Mouse (Mus musculus): ENCODE data around the gene Jam2. TPM values are rescaled to one million over a fixed set of nuclear protein-coding genes. Genes with fewer than 3 reads are reported as not detected.

The Jam2 gene
- polyA plus RNA-seq, 1 experiment from 2014 or later: 27.2 TPM

DNA sequence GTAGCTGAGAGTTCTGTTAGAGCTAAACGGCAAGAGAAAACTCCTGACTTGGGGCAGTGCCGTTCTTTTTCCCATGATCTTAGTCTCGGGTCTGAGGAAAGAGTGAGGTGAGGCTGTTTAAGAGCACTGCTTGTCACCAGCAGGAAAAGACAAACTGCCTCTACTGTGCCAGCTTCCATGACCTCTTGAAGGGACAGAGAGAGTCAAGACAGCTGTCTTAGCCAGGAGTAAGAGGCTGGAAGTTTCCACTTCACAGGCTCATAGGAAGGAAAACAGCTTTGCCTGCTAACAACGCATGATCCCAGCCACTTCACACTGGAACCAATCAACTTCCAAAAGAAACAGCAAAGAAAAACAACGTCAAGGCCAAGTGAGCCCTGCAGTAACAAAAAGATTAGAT, 57.8 kb downstream of the Jam2 start:
- Histone ChIP-seq H3K36me3 (peaks cover 50% of the 10 kb centered on the region), H3K27ac (no peak overlapping the region), H3K9me3 (no peaks in the 10 kb centered on the region), H3K4me2 (no peak overlapping the region), H3K9ac (no peak overlapping the region; the same call in 1 of the 2 replicates), H3K4me1 (replicated peaks) (peaks cover 22% of the 10 kb centered on the region), H3K4me3 (no peak overlapping the region), H3K27me3 (no peaks in the 10 kb centered on the region)
- WGBS: 89% methylated on average over 5 of the region's 5 CpGs
- ATAC-seq (ENCODE audit: low FRiP score): no peak

DNA sequence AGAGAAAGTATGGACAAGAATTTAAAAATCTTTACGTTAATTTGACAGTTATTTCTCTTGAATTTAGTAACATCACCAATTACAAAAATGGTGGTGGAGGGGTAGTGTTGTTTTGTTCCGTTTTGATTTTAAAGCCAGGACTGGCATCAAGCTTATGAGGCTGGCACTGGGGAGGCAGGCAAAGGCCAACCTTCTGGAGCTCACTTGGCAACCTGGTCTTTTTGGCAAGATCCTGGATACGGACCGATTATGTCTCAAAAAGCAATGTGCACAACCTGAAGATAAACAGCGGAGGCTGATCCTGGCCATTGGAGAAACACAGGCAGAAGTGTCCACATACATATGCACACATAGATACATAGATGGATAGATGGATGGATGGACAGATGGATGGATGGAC, 58.8 kb downstream of the Jam2 start:
- no peak overlapping the region for H3K4me2 ChIP-seq
- no peak overlapping the region for H3K27ac ChIP-seq
- 97% methylated on average over 5 of the region's 5 CpGs for WGBS
- no peaks in the 10 kb centered on the region for H3K27me3 ChIP-seq
- H3K9ac ChIP-seq: no peak overlapping the region
- H3K36me3 ChIP-seq: peaks cover 39% of the 10 kb centered on the region
- H3K4me3 ChIP-seq: no peak overlapping the region
- no peaks in the 10 kb centered on the region for H3K9me3 ChIP-seq
- no peak for ATAC-seq (ENCODE audit: low FRiP score)
- H3K4me1 ChIP-seq (replicated peaks): peaks cover 31% of the 10 kb centered on the region

DNA sequence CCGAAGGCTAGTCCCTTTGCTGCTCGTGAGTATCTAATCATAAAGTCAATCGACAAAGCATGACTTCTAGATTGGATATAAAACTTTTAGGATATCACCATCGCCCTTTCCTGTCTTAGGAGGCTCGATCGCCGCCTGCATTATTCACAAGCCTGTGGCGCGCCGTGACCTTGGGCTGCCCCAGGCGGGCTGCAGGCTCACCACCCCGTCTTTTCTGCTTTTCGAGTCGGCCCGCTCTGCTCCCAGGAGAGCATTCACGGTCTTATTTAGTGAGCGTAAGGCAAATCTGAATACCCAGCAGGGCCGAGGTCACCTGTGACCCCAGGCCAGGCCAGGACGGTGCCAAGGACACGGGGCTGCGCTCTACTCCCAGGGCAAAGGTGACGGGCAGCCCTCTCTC, 60.4 kb downstream of the Jam2 start:
- peaks cover 28% of the 10 kb centered on the region for H3K36me3 ChIP-seq
- H3K27me3 ChIP-seq: no peaks in the 10 kb centered on the region
- peak overlapping the region; percentile 80 for H3K4me2 ChIP-seq
- no peaks in the 10 kb centered on the region for H3K9me3 ChIP-seq
- under 1% methylated on average over 22 of the region's 22 CpGs for WGBS
- no peak; the same call in 1 of the 2 replicates for ATAC-seq (ENCODE audit: low FRiP score)
- H3K27ac ChIP-seq: peak overlapping the region; percentile 98
- H3K4me3 ChIP-seq: peak overlapping the region; percentile 96
- peak overlapping the region; percentile 96 for H3K9ac ChIP-seq
- peaks cover 31% of the 10 kb centered on the region for H3K4me1 ChIP-seq (replicated peaks)

DNA sequence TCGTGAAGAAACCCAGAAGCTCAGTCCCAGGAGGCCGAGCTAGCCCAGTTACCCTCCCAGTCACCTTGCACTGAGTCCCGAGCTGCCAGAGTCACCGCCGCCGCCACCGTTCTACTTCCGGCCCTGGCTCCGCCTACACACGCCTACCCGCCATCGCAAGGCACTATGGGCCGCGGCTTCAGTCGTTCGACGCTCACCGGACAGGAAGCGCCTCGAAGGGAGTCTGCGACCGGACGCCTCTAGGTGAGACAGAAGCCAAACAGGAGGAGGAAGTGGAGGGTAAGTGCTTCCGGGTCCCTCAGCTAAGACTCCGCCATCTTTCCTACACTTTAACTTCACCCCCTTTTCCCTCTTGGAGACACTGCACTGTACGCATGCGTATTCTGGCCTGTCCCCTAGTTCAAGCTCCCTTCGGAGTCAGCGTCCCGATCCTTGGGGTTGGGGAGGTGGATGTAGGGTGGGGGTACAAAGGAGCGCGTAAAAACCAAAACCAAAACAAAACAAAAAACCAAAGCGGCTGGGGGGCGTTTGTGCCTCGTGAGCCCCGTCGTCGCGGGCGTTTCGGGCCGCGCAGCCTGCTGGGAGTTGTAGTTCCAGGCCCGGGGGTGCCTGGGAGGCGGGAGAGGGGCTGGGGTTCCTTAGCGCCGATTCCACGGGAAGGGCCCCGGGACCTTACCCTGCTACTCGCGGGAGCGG, 61.0 kb downstream of the Jam2 start, which contains the start of gene Gabpa:
Gene Gabpa, plus strand, starts transcription at position 181 of the 696 bp plus-strand sequence.
- no peaks in the 10 kb centered on the region for H3K9me3 ChIP-seq
- H3K9ac ChIP-seq: peak within 1 kb of the TSS; percentile 96
- peaks cover 31% of the 10 kb centered on the region for H3K4me1 ChIP-seq (replicated peaks)
- ATAC-seq (ENCODE audit: low FRiP score): peak; percentile 96
- H3K27me3 ChIP-seq: no peaks in the 10 kb centered on the region
- peaks cover 25% of the 10 kb centered on the region for H3K36me3 ChIP-seq
- peak within 1 kb of the TSS; percentile 98 for H3K27ac ChIP-seq
- peak within 1 kb of the TSS; percentile 96 for H3K4me3 ChIP-seq
- H3K4me2 ChIP-seq: peak within 1 kb of the TSS; percentile 80
- under 1% methylated on average over 52 of the region's 52 CpGs for WGBS

DNA sequence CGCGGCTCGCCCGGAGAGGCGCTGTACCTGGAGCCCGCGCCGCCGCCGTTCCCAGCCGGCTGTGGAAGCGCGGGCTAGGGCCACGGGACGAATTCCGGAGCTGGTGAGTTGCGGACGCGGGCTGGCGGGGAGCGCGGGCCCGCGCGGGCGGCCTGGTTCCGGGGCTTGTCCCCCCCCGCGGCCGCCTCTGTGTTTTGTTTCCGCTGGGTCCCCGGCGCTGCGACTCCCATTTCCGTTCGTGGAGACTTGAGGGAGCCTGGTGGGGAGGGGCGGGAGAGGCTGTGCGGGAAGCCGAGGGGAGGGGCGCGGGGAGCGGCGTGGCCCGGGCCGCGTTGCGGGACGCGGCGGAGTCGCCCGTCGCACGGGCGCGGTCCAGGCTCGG, 61.5 kb downstream of the Jam2 start, which contains the start of gene Atp5j:
Gene Atp5j, minus strand, starts transcription at position 185 of the 382 bp plus-strand sequence.
- Histone ChIP-seq H3K4me1 (replicated peaks) (peaks cover 31% of the 10 kb centered on the region), H3K4me2 (peak within 1 kb of the TSS; percentile 80), H3K36me3 (peaks cover 22% of the 10 kb centered on the region), H3K27me3 (no peaks in the 10 kb centered on the region), H3K9ac (peak within 1 kb of the TSS; percentile 96), H3K27ac (peak within 1 kb of the TSS; percentile 98), H3K9me3 (no peaks in the 10 kb centered on the region), H3K4me3 (peak within 1 kb of the TSS; percentile 96)
- ATAC-seq (ENCODE audit: low FRiP score): peak; percentile 84
- under 1% methylated on average over 49 of the region's 57 CpGs for WGBS

DNA sequence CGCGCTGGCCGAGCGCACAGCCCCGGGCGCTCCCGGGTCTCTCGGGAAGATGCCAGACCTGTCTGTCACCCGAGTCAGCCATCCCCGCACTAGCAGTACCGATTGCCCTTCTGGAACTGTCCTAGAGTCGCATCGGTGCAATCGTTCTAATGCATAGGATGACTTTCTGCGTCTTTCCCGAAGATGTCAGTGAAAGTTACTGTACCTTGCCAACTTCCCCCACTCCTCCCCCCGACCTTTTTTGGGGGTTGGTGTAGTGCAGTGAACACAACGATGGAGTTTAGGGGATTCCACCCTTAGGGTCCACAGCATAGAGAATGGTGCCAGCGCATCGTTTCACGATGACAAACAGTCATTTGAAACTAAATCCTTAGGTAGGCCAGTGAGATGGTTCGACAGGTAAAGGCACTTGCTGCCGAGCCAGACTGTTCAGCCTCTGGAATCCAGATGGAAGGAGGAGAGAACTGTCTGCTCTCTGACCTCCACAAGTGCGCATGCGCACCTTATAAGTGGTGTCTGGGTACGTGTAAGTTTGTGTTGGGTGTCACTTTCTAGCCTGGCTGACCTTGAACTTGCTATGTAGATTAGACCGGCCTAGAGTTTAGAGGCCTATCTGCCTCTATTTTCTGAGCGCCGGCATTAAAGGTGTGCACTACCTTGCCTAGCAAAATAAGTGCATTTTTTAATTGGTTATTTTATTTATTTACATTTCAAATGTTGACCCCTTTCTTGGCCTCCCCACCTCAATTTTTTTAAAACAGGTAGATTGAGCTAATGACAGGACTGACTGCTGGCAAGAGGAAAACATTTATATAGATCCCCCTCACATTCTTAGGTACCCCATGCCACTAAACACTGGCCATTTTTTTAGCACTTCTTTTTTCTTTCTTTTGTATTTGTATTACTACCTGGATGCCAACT, 62.2 kb downstream of the Jam2 start:
- peak overlapping the region; percentile 96 for H3K9ac ChIP-seq
- WGBS: 8% methylated on average over 29 of the region's 29 CpGs
- peak overlapping the region; percentile 96 for H3K4me3 ChIP-seq
- peaks cover 19% of the 10 kb centered on the region for H3K36me3 ChIP-seq
- peak; percentile 16; the same call in 1 of the 2 replicates for ATAC-seq (ENCODE audit: low FRiP score)
- H3K27me3 ChIP-seq: no peaks in the 10 kb centered on the region
- H3K4me1 ChIP-seq (replicated peaks): peaks cover 31% of the 10 kb centered on the region
- peak overlapping the region; percentile 98 for H3K27ac ChIP-seq
- no peaks in the 10 kb centered on the region for H3K9me3 ChIP-seq
- peak overlapping the region; percentile 80 for H3K4me2 ChIP-seq

DNA sequence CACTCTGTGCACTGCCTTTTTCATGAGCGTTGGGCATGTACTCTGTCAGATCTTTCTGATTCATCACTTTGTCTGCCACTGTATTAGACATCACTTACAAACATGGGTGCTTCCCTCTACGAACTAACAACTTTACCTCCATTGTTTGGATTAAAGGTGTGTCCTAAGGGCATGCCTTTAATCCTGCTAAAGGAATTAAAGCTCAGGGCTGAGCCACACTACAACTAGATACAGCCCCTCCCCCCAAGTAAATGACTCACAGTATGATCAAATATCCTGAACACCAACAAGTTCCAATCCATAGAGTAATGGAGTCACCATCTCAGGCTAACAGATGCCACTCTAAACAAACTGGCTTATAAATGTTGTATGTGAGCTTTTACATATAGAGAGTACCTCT, 64.7 kb downstream of the Jam2 start:
- Histone ChIP-seq H3K27me3 (no peaks in the 10 kb centered on the region), H3K9me3 (no peaks in the 10 kb centered on the region), H3K4me2 (no peak overlapping the region), H3K4me3 (no peak overlapping the region), H3K4me1 (replicated peaks) (peaks cover 24% of the 10 kb centered on the region), H3K36me3 (peaks cover 18% of the 10 kb centered on the region), H3K27ac (no peak overlapping the region), H3K9ac (no peak overlapping the region)
- ATAC-seq (ENCODE audit: low FRiP score): no peak
- 88% methylated on average over 2 of the region's 2 CpGs for WGBS

DNA sequence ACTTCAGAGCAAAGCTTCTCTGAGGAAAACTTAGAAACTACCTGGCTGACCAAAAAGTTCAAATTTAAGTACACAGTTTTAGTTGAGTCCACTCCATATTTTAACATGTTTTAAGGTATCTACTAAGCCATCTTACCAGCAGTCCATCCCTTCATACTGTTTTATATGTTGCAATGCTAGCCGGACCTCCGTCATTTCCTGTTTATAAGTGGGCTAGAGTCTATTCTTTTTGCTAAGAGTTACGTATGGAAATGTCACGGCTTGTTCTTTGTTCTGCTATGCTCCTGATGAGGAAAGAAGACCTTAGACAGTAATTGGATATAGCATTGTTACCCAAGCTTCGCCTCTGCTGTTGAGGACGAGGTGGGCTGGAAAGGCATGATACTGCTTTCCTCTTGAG, 79.6 kb downstream of the Jam2 start:
- no peaks in the 10 kb centered on the region for H3K9me3 ChIP-seq
- H3K27ac ChIP-seq: no peak overlapping the region
- H3K27me3 ChIP-seq: no peaks in the 10 kb centered on the region
- H3K9ac ChIP-seq: no peak overlapping the region
- H3K4me2 ChIP-seq: no peak overlapping the region
- 94% methylated on average over 6 of the region's 6 CpGs for WGBS
- no peak for ATAC-seq (ENCODE audit: low FRiP score)
- H3K4me3 ChIP-seq: no peak overlapping the region
- peaks cover 76% of the 10 kb centered on the region for H3K36me3 ChIP-seq
- H3K4me1 ChIP-seq (replicated peaks): no peaks in the 10 kb centered on the region

DNA sequence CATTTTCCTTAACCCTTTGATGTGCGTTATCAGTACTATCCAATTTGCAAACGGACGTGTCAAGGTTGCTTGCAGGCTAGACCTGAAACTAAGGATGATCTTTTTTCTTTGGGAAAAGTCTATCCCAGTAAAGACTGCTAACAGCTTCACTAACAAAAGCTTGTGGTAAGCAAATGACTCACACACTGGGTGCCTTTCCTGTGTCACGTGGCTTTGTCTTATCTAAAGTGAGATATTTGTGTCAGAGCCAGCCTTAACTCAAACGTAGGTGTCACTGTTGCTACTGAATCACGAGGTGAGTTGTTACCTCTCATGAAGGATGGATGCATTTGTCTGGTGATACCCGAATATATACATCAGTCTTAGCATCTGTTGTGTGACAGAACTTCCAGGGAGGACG, 90.7 kb downstream of the Jam2 start:
- Histone ChIP-seq H3K27ac (no peak overlapping the region), H3K36me3 (peaks cover 38% of the 10 kb centered on the region), H3K27me3 (no peaks in the 10 kb centered on the region), H3K4me1 (replicated peaks) (no peaks in the 10 kb centered on the region), H3K9ac (no peak overlapping the region), H3K4me2 (no peak overlapping the region), H3K9me3 (no peaks in the 10 kb centered on the region), H3K4me3 (no peak overlapping the region)
- 93% methylated on average over 8 of the region's 8 CpGs for WGBS
- no peak for ATAC-seq (ENCODE audit: low FRiP score)

DNA sequence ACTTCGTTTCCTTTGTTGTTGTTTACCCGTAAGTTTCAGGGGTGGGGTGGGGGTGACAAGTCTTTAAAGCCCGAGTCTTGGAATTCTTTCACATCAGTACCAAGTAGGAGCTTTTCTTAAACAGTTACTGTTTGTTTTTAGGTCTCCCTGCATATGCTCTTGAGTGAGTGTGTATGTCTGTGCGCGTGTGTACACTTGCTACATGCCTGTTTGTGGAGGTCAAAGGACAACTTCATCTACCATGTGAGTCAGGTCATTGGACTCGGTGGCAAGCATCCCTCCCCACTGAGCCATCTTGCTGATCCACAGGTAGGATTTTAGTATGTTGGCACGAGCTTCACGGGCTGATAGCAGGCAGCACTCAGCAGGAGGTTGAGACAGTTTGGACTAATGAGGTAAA, 99.9 kb downstream of the Jam2 start:
- H3K4me3 ChIP-seq: no peak overlapping the region
- no peaks in the 10 kb centered on the region for H3K36me3 ChIP-seq
- no peak overlapping the region for H3K9ac ChIP-seq
- ATAC-seq (ENCODE audit: low FRiP score): no peak
- H3K9me3 ChIP-seq: no peaks in the 10 kb centered on the region
- no peak overlapping the region for H3K4me2 ChIP-seq
- H3K4me1 ChIP-seq (replicated peaks): peaks cover 13% of the 10 kb centered on the region
- no peaks in the 10 kb centered on the region for H3K27me3 ChIP-seq
- WGBS: 81% methylated on average over 8 of the region's 8 CpGs
- H3K27ac ChIP-seq: no peak overlapping the region

DNA sequence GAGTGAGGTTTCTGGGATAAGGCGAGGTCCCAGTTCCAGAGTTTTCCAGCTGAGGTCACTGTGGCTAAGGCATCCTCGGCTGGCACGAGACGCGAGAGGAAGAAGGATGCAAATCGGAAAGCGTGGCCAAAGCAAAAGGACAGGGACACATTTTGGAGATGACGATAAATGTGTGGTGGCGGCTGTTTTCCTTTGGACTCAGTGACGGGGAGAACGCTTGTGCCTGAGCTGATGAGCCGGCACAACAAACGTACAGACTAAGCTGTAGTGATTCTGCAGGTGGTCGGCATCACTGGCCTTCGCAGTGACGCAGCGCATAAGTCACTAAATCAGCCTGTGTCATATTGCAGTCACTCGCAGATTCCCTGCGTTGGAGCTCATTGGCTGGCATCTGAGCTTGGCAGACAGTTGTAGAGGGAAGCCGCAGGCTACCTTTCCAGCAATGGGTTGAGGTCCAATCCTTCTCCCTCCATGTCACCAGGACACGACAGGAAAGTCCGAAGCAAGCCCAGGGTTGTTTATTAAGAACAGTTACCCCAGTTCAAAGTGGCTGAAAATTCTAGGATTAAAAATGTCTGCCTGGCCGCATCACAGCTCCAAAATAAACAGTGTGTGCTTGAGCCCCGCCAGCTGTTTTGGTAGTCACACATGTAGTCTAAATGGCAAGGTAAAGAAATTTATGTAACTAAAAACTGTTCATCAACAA, 101.2 kb downstream of the Jam2 start:
- Histone ChIP-seq H3K9ac (no peak overlapping the region), H3K4me1 (replicated peaks) (peaks cover 13% of the 10 kb centered on the region), H3K27ac (no peak overlapping the region), H3K9me3 (no peaks in the 10 kb centered on the region), H3K27me3 (no peaks in the 10 kb centered on the region), H3K36me3 (no peaks in the 10 kb centered on the region), H3K4me2 (no peak overlapping the region), H3K4me3 (no peak overlapping the region)
- 78% methylated on average over 24 of the region's 24 CpGs for WGBS
- ATAC-seq (ENCODE audit: low FRiP score): no peak

Measured in hindbrain, embryonic 13.5 days (tissue).